Mouse (Mus musculus) bone marrow macrophage, adult 2 months (primary cell): ENCODE results near the gene Sds.

Experiments used
- CTCF ChIP-seq: IDR thresholded peaks from 2 replicates; pipeline ENCODE4 v1.5.1; 2012; ENCODE audit warnings: low read depth, mild to moderate bottlenecking, low read length, moderate library complexity
- POLR2A ChIP-seq: IDR thresholded peaks from 2 replicates; pipeline ENCODE4 v1.6.1; 2012; ENCODE audit warnings: mild to moderate bottlenecking, low read depth, low read length, borderline replicate concordance

DNA sequence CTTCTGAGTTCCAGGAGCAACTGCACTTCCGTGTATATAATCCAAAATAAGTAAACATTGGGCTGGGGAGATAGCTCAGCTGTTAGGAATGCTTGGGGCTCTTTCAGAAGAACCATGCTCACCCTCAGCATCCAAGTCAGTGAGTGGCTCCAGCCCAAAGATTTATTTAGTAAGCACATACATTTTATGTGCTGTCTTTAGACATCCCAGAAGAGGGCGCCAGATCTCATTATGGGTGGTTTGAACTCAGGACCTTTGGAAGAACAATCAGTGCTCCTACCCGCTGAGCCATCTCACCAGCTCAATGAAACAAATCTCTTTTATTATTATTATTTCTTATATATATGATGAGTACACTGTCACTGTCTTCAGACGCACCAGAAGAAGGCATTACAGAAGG is 3.2 kb downstream of the Sds start:
- no peak for TF ChIP-seq CTCF
- TF ChIP-seq POLR2A = no peak
